Mouse (Mus musculus): Measurements from ENCODE around the gene Selenoh. TPM values are rescaled to one million over a fixed set of nuclear protein-coding genes. Genes with fewer than 3 reads are reported as not detected.
A peak's percentile ranks its signal among the peaks of the same experiment; 100 is the strongest.

Gene Selenoh
- 163 and 165 TPM in 2 replicates for polyA plus RNA-seq (2016; fragmentation: Nextera tagmentation; extraction: Ambion mirVana)

DNA sequence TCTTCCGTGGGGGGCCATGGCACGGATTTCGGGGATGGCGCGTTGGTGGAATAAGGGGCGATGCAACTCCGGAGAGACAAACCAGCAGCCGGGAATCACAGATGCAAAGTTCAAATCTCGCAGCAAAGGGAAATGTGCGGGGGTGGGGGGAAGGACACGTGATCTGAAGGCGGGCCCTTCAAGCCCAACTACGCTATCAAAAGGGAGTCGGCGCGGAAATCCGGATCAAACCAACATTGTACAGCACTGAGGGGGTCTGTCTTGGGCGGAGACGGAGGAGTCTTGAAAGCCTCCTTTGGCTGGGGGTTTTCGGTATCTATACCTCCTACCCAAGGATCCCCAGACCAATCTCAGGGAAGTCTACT is at the start of gene Selenoh:
Selenoh (minus strand) TSS at position 202 of the 365 bp plus-strand sequence.
- H3K27ac ChIP-seq: peak within 1 kb of the TSS; percentile 86
- H3K27me3 ChIP-seq (replicated peaks): no peaks in the 10 kb centered on the region
- no peaks in the 10 kb centered on the region for H3K9me3 ChIP-seq (replicated peaks)
- H3K4me2 ChIP-seq: peak within 1 kb of the TSS; percentile 87
- H3K36me3 ChIP-seq: peaks cover 50% of the 10 kb centered on the region
- WGBS (ENCODE audit: insufficient replicate concordance): under 1% methylated on average over 20 of the region's 20 CpGs
- H3K4me3 ChIP-seq: peak within 1 kb of the TSS; percentile 93
- H3K4me1 ChIP-seq: peaks cover 28% of the 10 kb centered on the region
- H3K9ac ChIP-seq: peak within 1 kb of the TSS; percentile 88
- peak; percentile 93 for ATAC-seq

DNA sequence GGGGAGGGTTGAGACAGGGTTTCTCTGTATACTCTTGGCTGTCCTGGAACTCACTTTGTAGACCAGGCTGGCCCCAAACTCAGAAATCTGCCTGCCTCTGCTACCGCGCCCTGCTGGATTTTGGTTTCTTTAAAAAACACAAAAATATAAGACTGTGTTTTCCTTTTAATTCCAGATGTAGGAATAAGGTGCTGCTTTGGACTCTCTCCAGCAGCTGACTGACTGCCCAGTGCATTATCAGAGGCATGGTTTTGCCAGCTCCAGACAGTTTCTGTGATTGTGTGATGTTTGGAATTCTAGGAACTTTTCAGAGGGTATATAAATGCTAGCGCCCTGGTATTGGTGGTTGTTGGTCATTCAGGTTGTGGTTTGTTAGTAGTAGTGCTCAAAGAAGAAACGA is 46.8 kb upstream of the Selenoh start:
- 85% methylated on average over 4 of the region's 4 CpGs for WGBS (ENCODE audit: insufficient replicate concordance)

DNA sequence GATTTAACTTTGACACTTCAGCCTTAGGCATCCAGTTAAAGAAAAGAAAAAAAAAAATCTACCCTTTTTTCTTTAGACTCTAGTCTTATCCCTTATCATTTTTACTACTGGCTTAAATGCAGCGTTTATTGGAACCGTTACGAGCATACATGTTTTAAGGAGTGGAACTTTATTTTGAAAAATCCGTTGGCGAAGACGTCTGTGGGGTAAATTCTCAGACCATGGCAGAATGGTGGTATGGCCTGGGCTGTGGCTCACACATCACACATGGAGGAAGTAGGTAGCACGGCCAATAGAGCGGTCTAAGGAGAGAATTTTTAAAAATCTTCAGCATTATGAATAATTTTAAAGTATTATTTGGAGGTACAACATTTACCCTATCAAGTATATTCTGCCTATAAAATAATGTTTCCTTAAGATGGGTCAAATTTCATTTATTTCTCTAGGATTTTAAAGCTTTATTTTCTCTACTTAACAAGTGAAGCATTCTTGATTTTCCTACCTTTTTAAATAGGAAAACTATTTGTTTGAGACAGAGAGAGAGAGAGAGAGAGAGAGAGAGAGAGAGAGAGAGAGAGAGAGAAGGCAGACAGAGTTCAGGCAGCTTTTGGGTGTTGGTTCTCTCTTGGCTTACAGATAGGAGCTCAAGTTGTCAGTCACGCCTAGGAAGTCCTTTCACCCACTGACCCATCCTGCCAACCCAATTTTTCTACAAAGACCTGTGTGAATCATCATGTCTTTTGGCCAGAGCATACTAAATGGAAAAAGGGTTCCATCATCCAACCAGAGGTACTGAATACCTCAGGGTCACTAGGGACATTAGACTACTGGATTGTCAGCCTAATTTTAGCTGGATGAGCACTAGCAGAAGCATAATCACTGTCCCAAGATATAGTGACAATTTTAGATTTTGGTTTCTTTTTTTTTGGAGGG is 46.1 kb upstream of the Selenoh start:
- no peak for ATAC-seq
- no peaks in the 10 kb centered on the region for H3K9me3 ChIP-seq (replicated peaks)
- peak overlapping the region; percentile 96 for H3K9ac ChIP-seq
- H3K27me3 ChIP-seq (replicated peaks): no peaks in the 10 kb centered on the region
- 13% methylated on average over 9 of the region's 9 CpGs for WGBS (ENCODE audit: insufficient replicate concordance)
- H3K36me3 ChIP-seq: peaks cover 13% of the 10 kb centered on the region
- H3K4me1 ChIP-seq: peaks cover 47% of the 10 kb centered on the region
- H3K4me3 ChIP-seq: peak overlapping the region; percentile 99
- H3K27ac ChIP-seq: peak overlapping the region; percentile 98
- peak overlapping the region; percentile 83 for H3K4me2 ChIP-seq

More for the DNA sequence above, 46.8 kb upstream of the Selenoh start:
- Histone ChIP-seq H3K4me3 (no peak overlapping the region), H3K4me1 (peaks cover 49% of the 10 kb centered on the region), H3K27me3 (replicated peaks) (no peaks in the 10 kb centered on the region), H3K9ac (peak overlapping the region; percentile 96; the same call in 1 of the 2 replicates), H3K4me2 (peak overlapping the region; percentile 83), H3K9me3 (replicated peaks) (no peaks in the 10 kb centered on the region), H3K27ac (peak overlapping the region; percentile 98), H3K36me3 (peaks cover 18% of the 10 kb centered on the region)
- no peak for ATAC-seq

DNA sequence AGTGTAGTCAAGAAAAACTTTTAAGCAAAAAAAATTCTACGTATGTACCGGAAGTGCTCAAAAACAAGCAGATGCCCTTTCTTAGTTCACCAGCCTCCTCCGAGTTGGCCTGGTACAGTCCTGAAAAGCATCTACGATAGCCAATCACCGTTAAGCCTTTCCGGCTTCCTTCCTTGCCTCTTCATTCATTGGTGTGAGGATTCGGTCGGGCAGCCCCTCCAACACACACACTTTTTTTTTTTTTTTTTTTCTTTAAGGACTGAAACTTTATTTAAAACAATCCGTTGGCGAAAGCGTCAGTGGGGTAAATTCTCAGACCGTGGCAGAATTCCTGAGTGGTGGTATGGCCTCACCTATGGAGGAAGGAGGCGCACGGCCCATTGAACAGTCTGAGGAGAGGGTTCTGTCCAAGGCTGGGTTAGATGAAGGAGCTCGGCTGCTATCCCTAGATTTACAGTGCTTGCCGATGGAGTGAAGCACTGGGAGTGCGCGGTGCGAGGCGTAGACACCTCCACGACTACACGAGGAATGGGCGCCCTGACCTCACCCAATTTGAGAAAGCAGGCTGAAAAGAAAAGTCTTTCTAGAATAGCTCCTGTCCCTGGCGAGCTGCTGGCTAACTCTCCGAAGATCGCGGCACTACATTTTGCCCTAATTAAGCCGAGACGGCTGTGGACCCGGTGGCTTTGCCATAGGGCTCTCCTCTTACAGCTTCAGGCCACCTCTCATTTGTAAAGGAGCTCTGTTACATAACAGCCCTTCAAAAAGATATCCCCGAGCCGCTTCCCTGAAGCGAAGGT is 45.2 kb upstream of the Selenoh start:
- Histone ChIP-seq H3K4me2 (peak overlapping the region; percentile 83), H3K4me1 (peaks cover 40% of the 10 kb centered on the region), H3K4me3 (peak overlapping the region; percentile 99), H3K27me3 (replicated peaks) (no peaks in the 10 kb centered on the region), H3K9me3 (replicated peaks) (no peaks in the 10 kb centered on the region), H3K9ac (peak overlapping the region; percentile 96), H3K36me3 (peaks cover 10% of the 10 kb centered on the region), H3K27ac (peak overlapping the region; percentile 98)
- WGBS (ENCODE audit: insufficient replicate concordance): under 1% methylated on average over 33 of the region's 33 CpGs
- ATAC-seq: peak; percentile 86

DNA sequence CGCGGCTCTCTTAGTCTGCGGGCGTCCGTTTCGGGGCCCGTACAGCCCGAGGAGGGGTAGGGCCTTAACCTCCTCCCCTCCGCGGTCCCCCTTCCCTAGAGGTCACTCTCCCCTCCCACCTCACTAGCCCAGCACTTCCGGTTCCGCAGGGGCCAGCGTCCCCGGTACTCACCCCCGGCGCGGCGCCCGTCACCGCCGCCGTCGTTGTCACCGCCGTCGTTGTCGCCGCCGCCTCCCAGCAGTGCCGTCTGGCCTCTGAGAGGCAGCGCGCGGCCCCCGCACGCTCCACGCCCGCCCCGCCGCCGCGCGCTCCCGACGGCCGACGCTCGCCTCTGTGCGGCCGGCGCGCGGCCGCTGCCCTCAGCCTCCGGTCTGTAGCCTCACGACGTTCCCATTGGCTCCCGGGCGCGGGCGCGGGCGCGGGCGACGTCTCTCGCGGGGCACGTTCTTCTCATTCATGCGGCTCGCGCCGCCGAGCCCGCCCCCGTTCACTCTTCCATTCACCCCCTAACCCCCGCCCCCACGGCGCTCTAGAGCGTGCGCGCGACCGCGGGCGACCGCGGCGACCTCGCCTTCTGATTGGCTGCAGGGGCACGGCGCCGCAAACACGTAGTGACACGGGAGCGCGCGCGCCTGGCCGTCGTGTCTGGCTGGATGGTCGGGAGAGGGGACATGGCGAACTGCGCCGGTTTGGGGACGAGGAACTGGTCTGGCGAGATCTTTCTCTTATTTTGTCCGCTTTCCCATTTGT is 44.4 kb upstream of the Selenoh start, which contains the start of gene Zdhhc5:
Zdhhc5 (minus strand) TSS at position 370 of the 751 bp plus-strand sequence.
- H3K4me2 ChIP-seq: peak within 1 kb of the TSS; percentile 83
- peaks cover 48% of the 10 kb centered on the region for H3K4me1 ChIP-seq
- no peaks in the 10 kb centered on the region for H3K9me3 ChIP-seq (replicated peaks)
- ATAC-seq: peak; percentile 91
- peak within 1 kb of the TSS; percentile 96 for H3K9ac ChIP-seq
- H3K36me3 ChIP-seq: peaks cover 18% of the 10 kb centered on the region
- H3K27ac ChIP-seq: peak within 1 kb of the TSS; percentile 98
- WGBS (ENCODE audit: insufficient replicate concordance): under 1% methylated on average over 102 of the region's 107 CpGs
- peak within 1 kb of the TSS; percentile 99 for H3K4me3 ChIP-seq
- H3K27me3 ChIP-seq (replicated peaks): no peaks in the 10 kb centered on the region

DNA sequence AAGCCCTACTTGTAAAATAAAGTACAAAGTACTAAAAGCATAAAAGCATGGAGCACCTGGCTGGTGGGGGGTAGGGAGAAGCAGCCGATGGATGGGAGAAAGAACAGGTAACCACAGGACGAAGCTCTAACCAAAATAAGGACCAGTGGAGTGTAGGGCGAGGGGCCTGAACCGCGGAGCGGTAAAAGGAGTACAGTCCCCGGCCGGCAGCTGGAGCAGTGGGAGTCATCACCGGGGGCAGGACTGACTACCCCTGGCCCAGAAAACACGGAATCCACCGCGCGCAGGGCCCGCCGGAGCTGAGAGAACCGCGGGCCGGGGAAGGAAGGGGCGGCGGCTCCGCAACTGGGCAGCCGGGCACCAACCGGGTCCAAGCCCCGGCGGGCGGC is 43.8 kb upstream of the Selenoh start:
- Histone ChIP-seq H3K4me2 (peak overlapping the region; percentile 83), H3K9me3 (replicated peaks) (no peaks in the 10 kb centered on the region), H3K27ac (peak overlapping the region; percentile 98), H3K4me1 (peaks cover 52% of the 10 kb centered on the region), H3K4me3 (peak overlapping the region; percentile 99), H3K36me3 (peaks cover 23% of the 10 kb centered on the region), H3K27me3 (replicated peaks) (no peaks in the 10 kb centered on the region), H3K9ac (peak overlapping the region; percentile 96)
- WGBS (ENCODE audit: insufficient replicate concordance): 0% methylated on average over 22 of the region's 26 CpGs
- ATAC-seq: no peak

DNA sequence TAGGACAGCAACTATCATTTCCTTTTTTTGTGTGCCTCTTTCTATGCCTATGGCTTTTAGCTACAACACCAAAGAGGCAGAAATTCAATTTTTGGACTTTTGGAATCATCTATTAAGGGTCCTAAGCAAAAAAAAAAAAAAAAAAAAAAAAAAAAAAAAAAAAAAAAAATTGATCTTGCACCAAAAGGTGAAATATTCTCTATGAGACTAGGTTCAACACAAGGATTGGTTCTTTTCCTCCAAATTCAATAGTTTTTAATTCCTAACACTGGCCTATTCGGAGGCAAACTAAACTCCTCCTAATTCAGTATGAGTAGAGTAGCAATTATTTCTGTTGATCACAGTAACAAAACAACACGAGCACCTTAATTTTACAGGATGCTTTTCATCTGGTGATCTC is 41.3 kb upstream of the Selenoh start:
- no peak for ATAC-seq
- H3K4me2 ChIP-seq: peak overlapping the region; percentile 8; the same call in 1 of the 2 replicates
- H3K27ac ChIP-seq: no peak overlapping the region
- no peaks in the 10 kb centered on the region for H3K27me3 ChIP-seq (replicated peaks)
- peaks cover 49% of the 10 kb centered on the region for H3K36me3 ChIP-seq
- H3K9ac ChIP-seq: no peak overlapping the region
- no peaks in the 10 kb centered on the region for H3K9me3 ChIP-seq (replicated peaks)
- 88% methylated on average over 2 of the region's 2 CpGs for WGBS (ENCODE audit: insufficient replicate concordance)
- H3K4me1 ChIP-seq: peaks cover 45% of the 10 kb centered on the region
- no peak overlapping the region for H3K4me3 ChIP-seq

DNA sequence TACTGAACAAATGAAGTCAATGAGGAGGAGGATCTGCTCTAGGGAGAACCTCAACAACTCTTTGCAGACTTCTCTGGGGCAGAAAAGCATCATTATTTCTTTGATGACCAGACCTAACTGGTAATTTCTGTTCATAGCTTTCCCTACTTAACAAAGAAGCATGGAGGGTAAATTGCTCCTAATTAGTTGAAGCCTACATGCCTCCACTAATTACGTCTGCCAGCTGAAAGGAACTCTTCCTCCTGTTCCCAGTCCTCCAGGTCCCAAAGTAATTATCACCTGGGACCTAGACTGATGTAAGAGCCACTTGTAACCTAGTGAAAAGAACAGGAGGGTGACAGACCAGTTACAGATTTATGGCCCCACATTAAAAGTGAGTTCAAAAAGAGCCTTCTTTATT is 37.0 kb upstream of the Selenoh start:
- Histone ChIP-seq H3K4me2 (no peak overlapping the region), H3K9me3 (replicated peaks) (no peaks in the 10 kb centered on the region), H3K27ac (no peak overlapping the region), H3K36me3 (peaks cover 90% of the 10 kb centered on the region), H3K27me3 (replicated peaks) (no peaks in the 10 kb centered on the region), H3K4me3 (no peak overlapping the region), H3K9ac (no peak overlapping the region), H3K4me1 (peaks cover 57% of the 10 kb centered on the region)
- ATAC-seq: no peak
- 66% methylated on average over 1 of the region's 1 CpGs for WGBS (ENCODE audit: insufficient replicate concordance)

DNA sequence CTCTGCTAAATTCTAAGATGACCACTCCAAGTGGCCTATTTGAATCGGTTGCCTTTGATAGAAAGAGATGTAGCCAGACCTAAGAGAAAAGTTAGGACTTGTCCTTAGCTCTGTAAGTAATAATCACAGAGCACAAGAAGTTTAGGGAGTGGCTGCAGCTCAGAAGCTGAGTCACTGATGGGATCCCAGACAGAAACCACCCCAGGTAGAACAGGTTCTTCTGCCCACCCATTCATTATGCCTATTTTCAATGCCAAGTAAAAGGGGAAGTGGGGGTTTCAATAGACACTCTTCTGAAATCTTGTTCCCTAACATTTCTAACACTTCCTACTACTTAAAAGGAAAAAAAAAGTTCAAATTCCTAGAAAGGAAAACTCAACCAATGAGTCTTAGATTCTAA is 34.7 kb upstream of the Selenoh start:
- Histone ChIP-seq H3K27ac (no peak overlapping the region), H3K9me3 (replicated peaks) (no peaks in the 10 kb centered on the region), H3K9ac (no peak overlapping the region), H3K4me1 (peaks cover 45% of the 10 kb centered on the region), H3K27me3 (replicated peaks) (no peaks in the 10 kb centered on the region), H3K4me3 (no peak overlapping the region), H3K4me2 (no peak overlapping the region), H3K36me3 (peaks cover 91% of the 10 kb centered on the region)
- WGBS (ENCODE audit: insufficient replicate concordance): 71% methylated on average over 1 of the region's 1 CpGs
- 0 out of 2 replicates have a peak, but pooled peaks have one; percentile 46 for ATAC-seq

DNA sequence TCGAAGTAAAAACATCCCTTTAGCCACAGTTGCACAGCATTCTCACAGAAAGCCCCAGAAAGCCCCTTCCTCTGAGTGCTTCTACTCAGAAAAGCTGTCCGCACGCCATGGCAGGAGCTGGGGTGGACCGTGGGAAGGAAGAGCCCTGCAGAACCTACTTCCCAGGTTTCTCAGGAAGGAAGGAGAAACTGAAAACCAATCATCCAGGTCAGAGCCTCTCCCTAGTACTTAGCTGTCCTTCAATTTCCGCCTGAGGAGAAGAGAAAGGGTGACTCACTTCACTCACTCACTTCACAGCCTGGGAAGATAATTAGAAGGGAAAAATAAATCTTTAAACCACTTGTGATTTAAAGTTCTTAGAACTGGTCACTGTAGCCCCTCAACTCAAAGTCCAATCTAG is 33.8 kb upstream of the Selenoh start:
- no peak for ATAC-seq
- Histone ChIP-seq H3K27me3 (replicated peaks) (no peaks in the 10 kb centered on the region), H3K9ac (no peak overlapping the region), H3K9me3 (replicated peaks) (no peaks in the 10 kb centered on the region), H3K4me3 (no peak overlapping the region), H3K27ac (no peak overlapping the region), H3K4me1 (peaks cover 37% of the 10 kb centered on the region), H3K36me3 (peaks cover 91% of the 10 kb centered on the region), H3K4me2 (no peak overlapping the region)
- 65% methylated on average over 5 of the region's 5 CpGs for WGBS (ENCODE audit: insufficient replicate concordance)

DNA sequence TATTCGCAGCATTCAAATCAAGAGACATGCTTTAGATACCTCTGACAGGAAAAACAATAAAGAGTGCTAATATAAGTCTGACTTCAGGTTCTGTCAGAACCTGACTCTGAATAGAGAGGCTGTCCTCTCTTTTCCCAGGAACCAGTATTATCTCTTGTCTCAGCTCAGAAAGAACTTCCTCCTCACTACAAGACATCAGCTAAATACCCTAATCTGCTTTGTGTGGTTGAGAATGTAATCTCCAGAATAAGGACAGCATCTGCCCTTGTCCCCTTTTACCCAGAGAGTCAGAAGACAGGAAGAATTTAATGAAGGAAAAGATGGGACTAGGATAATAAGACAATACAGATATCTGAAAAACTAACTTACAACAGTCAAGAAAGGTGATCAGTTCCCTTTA is 32.9 kb upstream of the Selenoh start:
- Histone ChIP-seq H3K27ac (no peak overlapping the region), H3K9ac (no peak overlapping the region), H3K36me3 (peaks cover 91% of the 10 kb centered on the region), H3K4me3 (no peak overlapping the region), H3K4me2 (no peak overlapping the region), H3K9me3 (replicated peaks) (no peaks in the 10 kb centered on the region), H3K4me1 (peaks cover 36% of the 10 kb centered on the region), H3K27me3 (replicated peaks) (no peaks in the 10 kb centered on the region)
- peak; percentile 44; the same call in 1 of the 2 replicates for ATAC-seq
- 65% methylated on average over 1 of the region's 1 CpGs for WGBS (ENCODE audit: insufficient replicate concordance)

Data from liver, embryonic 12.5 days (tissue).